Mouse (Mus musculus): Measurements from ENCODE around the gene Gm47841. TPM values are rescaled to one million over a fixed set of nuclear protein-coding genes. Genes with fewer than 3 reads are reported as not detected.

Gene Gm47841
- polyA plus RNA-seq, 1 experiment from 2014 or later: 0.14 TPM

DNA sequence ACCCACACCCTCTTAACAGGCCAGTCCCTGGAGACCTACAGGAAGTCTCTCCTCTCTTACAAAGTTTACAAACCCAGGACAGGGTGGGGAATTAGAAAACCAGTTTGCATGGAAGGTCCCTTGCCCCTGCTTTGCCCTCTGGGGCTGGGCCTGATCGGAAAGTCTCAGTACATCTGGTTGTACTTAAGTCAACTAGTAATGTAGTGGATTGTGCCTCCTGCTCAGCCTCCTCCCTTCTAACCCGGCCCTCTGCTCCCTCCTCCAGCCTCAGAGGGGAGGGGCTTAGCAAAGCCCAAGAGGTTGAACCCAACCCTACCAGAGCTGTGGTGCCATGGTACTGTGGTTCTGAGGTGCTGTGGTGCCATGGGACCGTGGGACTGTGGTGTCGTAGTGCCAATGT lies 35.0 kb upstream of the Gm47841 start:
- H3K9me3 ChIP-seq (replicated peaks): no peaks in the 10 kb centered on the region
- no peak for ATAC-seq (ENCODE audit: low FRiP score)

DNA sequence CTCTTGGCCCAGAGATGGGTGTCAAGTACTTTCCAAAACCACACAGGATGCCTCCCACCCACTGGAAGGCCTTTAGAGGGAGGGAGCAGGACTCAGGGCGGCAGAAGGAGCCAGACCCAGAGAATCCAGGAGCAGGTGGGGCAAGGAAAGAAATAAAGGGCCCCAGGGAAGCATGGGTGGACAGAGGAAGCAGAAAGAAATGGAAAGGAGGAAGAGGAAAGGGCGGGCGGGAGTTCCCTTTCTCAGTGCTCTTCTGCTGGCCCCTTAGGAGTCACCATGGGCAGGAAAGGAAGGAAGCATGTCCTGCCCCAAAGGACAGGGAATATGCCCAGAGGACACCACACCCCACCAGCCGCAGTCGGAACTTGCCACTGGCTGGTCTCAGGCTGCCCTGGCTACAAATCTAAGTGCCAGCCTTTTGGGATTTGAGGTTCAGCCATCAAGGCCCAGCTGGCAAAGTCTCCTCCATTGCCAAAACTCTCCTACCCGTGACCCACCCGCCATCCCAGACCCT lies 33.9 kb upstream of the Gm47841 start:
- Histone ChIP-seq H3K27me3 (replicated peaks) (no peaks in the 10 kb centered on the region; the same call in 1 of the 2 replicates), H3K4me2 (no peak overlapping the region), H3K4me3 (replicated peaks) (no peak overlapping the region), H3K27ac (replicated peaks) (no peak overlapping the region), H3K36me3 (no peaks in the 10 kb centered on the region), H3K9me3 (replicated peaks) (no peaks in the 10 kb centered on the region), H3K9ac (replicated peaks) (no peak overlapping the region), H3K4me1 (peaks cover 39% of the 10 kb centered on the region)
- WGBS: 57% methylated on average over 7 of the region's 7 CpGs
- no peak for ATAC-seq (ENCODE audit: low FRiP score)

More for the DNA sequence above, 35.0 kb upstream of the Gm47841 start:
- H3K36me3 ChIP-seq: no peaks in the 10 kb centered on the region
- H3K27ac ChIP-seq (replicated peaks): no peak overlapping the region
- no peak overlapping the region for H3K4me3 ChIP-seq (replicated peaks)
- 57% methylated on average over 4 of the region's 4 CpGs for WGBS
- no peak overlapping the region for H3K9ac ChIP-seq (replicated peaks)
- H3K27me3 ChIP-seq (replicated peaks): no peaks in the 10 kb centered on the region; the same call in 1 of the 2 replicates
- H3K4me2 ChIP-seq: no peak overlapping the region
- peaks cover 29% of the 10 kb centered on the region for H3K4me1 ChIP-seq

DNA sequence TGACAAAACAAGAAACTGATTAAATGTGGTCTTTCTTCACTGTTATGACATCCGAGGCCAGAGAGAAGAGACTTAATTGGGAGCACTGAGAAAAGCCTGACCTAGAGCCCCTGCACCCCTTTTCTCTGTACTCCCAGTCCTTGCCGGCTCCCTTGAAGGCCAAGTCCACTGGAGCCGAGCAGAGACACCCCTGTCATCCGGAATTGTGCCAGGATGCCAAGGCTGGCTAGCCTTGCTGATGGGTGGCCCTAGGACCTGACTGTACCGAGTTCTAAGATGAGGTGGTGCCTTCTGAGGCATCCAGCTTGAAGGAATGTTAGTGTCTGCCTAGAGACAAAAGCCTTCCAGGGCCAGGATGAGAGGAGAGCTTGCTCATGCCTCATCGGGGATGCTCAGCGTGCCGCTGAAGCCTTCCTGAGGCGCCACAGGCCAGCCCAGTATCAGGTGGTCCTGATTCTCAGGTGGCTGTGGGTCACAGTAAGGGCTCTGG lies 32.9 kb upstream of the Gm47841 start:
- Histone ChIP-seq H3K9ac (replicated peaks) (no peak overlapping the region; the same call in 1 of the 2 replicates), H3K4me1 (peaks cover 50% of the 10 kb centered on the region), H3K27ac (replicated peaks) (no peak overlapping the region), H3K36me3 (no peaks in the 10 kb centered on the region), H3K27me3 (replicated peaks) (no peaks in the 10 kb centered on the region; the same call in 1 of the 2 replicates), H3K9me3 (replicated peaks) (no peaks in the 10 kb centered on the region), H3K4me3 (replicated peaks) (no peak overlapping the region), H3K4me2 (no peak overlapping the region)
- 82% methylated on average over 9 of the region's 9 CpGs for WGBS
- ATAC-seq (ENCODE audit: low FRiP score): no peak

DNA sequence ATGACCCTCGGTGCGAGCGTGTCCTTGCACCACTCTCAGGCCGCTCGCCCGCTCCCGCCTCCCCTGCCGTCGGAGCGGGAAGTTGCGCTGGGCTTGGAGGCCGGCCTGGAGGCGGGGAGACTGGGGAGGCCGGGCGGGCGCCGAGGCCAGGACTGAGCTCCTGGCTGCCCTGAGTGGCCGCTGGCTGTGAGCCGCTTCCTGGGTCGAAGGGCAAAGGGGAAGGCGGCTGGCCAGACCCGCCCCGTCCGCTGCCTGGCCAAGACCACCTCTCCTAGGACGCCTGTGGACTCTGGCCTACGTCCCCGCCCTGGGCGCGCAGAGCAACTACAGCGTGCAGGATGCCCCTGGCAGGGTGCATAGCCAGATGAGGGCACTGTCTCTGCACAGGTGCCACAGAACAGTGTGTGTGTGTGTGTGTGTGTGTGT lies 31.5 kb upstream of the Gm47841 start:
- ATAC-seq (ENCODE audit: low FRiP score): peak; percentile 57
- H3K27ac ChIP-seq (replicated peaks): peak overlapping the region; percentile 87
- WGBS: 1% methylated on average over 30 of the region's 30 CpGs

DNA sequence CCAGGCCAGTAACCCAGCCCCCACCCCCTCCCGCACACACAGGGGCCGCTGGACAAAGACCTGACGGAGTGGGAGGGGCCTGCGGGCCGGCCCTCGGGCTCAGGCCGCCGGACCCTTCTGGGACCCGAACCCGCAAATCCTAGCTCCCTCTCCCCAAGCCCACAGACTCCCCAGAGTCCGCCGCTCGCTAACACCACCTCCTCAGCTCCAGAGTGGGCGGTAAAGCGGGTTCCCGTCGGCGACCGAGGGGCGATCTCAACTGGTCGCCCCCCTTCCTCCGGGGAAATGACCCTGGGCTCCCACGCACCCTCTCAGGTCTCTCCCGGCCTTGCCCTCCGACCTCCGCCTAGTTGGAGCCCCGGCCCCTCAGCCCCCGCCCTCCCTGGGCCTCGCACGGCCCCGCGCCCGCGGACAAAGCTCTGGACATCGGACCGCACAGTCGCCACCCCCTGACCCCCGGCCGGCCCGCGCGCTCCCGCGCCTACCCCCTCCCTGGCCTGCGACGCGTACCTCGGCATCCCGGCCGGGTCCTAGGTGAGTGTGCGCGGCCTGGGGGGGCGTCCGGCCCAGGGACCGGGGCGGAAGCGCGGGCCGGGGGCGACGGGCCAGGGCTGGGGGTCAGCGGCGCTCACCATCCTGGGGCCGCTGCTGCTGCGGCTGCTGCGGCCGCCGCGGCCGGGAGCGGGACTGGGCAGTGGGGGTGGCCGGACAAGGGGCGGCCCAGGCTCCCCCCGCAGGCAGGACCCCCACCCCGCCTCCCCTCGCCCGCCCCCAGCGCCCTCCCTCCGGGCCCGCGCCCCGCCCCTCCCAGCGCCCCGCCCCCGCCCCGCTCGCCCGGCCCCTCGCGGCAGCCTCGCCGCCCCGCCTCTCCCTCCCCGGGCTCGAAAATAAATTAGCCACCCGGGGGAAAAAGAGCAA lies 30.9 kb upstream of the Gm47841 start, which contains the start of gene Fignl2:
TSS of gene Fignl2 (minus strand) at position 755 of the 918 bp plus-strand sequence.
- H3K4me1 ChIP-seq: peaks cover 57% of the 10 kb centered on the region
- H3K9me3 ChIP-seq (replicated peaks): no peaks in the 10 kb centered on the region
- H3K36me3 ChIP-seq: no peaks in the 10 kb centered on the region
- ATAC-seq (ENCODE audit: low FRiP score): peak; percentile 26; the same call in 1 of the 2 replicates
- H3K9ac ChIP-seq (replicated peaks): peak within 1 kb of the TSS; percentile 61
- peak within 1 kb of the TSS; percentile 77 for H3K4me2 ChIP-seq
- WGBS: 1% methylated on average over 48 of the region's 96 CpGs
- H3K27ac ChIP-seq (replicated peaks): peak within 1 kb of the TSS; percentile 87
- H3K4me3 ChIP-seq (replicated peaks): peak within 1 kb of the TSS; percentile 66
- no peaks in the 10 kb centered on the region; the same call in 1 of the 2 replicates for H3K27me3 ChIP-seq (replicated peaks)

More for the DNA sequence above, 31.5 kb upstream of the Gm47841 start:
- Histone ChIP-seq H3K4me3 (replicated peaks) (peak overlapping the region; percentile 66), H3K4me2 (peak overlapping the region; percentile 77), H3K9me3 (replicated peaks) (no peaks in the 10 kb centered on the region), H3K9ac (replicated peaks) (peak overlapping the region; percentile 61), H3K36me3 (no peaks in the 10 kb centered on the region), H3K27me3 (replicated peaks) (no peaks in the 10 kb centered on the region; the same call in 1 of the 2 replicates), H3K4me1 (peaks cover 57% of the 10 kb centered on the region)

DNA sequence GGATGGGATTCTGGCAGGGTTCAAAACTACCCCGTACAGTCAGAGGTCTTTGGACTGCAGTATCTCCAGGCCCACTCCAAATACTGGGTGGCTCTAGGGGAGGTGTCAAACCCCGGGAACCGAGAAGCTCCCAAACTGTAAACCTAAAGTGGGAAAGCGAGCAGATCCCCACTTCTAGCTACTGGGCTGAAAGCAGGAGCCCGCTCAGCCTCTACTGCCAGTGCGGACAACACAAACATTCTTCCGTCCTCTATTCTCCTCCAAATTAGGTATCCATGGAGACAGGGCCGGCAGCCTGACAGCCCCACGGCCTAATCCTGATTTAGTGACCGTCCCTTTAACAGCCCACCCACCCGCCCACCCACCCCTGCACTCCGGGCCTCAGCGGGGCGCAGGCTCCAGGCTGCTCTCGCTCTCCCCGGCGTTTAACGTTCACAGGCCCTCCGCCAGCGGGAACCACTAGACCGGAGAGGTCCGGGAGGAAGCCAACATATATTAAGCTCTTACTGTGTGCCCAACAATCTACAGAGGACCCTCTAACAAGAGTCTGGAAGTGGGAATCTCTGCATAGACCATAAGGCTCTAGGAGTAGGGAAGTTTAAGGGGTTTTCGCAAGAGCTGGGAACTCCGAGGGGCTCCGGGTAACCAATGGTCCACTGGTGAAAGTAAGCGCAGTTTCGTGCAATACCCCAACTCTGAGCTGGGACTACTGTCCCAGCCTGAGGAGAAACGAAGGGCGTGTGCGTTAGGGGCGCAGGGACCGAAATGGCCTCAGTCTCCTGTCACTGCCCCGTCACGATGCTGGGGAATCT lies 30.0 kb upstream of the Gm47841 start:
- H3K27me3 ChIP-seq (replicated peaks): no peaks in the 10 kb centered on the region; the same call in 1 of the 2 replicates
- no peaks in the 10 kb centered on the region for H3K36me3 ChIP-seq
- ATAC-seq (ENCODE audit: low FRiP score): peak; percentile 29
- H3K9ac ChIP-seq (replicated peaks): peak overlapping the region; percentile 61
- H3K4me1 ChIP-seq: peaks cover 57% of the 10 kb centered on the region
- peak overlapping the region; percentile 87 for H3K27ac ChIP-seq (replicated peaks)
- no peaks in the 10 kb centered on the region for H3K9me3 ChIP-seq (replicated peaks)
- WGBS: 2% methylated on average over 34 of the region's 34 CpGs
- H3K4me3 ChIP-seq (replicated peaks): peak overlapping the region; percentile 66
- peak overlapping the region; percentile 77 for H3K4me2 ChIP-seq

DNA sequence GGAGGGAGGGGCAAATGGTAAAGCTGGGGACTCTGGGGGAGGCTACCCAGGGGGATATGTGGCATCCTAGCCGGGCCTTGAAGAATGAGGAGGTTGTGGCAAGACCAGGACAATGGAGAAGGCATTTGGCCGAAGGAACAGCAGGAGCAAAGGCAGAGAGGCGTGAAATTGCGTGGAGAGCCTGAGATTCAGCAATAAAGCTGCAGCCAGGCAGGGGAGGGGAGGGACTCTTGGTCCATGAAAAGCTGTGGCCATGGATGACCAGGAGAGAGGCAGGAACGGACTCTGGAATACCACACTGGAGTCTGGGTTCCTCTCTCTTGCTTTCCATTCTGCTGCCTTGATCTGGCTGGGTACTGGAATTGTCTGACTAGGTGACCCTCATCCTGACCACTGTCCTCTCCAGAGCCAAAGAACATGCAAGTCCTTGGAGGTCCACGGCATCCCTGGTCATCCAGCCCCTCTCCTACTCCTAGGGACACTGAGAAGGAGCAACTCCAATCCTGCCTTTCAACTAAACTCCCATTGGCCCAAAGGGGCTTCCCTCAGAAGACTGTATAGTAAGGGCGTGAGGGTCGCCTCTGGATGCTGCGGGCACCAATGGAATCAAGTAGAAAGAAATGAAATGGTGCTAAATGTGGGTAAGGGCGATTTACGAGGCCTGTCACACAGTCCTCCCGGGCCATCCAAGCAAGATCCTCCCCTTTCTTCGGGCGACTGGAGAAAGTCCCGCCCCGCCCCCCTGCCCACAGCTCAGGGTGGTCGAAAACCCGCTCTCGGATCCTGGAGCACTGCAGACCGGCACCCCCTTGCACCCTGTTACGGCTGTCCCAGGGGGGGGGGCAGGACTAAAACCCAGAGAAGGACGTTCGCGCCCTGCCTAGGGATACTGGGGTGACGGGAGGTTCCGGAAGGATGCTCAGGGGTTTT lies 29.1 kb upstream of the Gm47841 start:
- Histone ChIP-seq H3K4me2 (peak overlapping the region; percentile 77), H3K4me1 (peaks cover 62% of the 10 kb centered on the region), H3K4me3 (replicated peaks) (peak overlapping the region; percentile 66), H3K27me3 (replicated peaks) (no peaks in the 10 kb centered on the region), H3K36me3 (no peaks in the 10 kb centered on the region), H3K9ac (replicated peaks) (peak overlapping the region; percentile 61), H3K9me3 (replicated peaks) (no peaks in the 10 kb centered on the region), H3K27ac (replicated peaks) (peak overlapping the region; percentile 87)
- 4% methylated on average over 24 of the region's 26 CpGs for WGBS
- peak; percentile 53 for ATAC-seq (ENCODE audit: low FRiP score)

DNA sequence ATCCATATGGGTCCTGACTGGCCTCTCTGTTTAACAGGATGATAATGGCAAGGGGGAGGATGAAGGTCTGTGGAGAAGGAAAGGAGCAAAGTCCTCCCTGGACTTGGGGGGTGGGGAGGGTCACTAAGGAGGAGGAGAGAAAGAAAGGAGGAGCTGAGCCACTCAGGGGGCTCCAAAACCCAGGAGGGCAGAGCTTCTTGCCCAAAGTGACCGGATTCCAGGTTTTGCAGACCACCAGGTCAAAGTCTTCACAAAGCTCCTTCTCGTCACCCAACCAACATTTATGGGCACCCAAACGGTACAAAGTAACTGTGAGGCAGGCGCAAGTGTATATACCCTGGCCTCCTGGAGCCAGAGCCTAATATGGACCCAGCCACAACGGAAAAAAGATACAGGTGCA lies 28.5 kb upstream of the Gm47841 start:
- peak overlapping the region; percentile 66 for H3K4me3 ChIP-seq (replicated peaks)
- H3K27me3 ChIP-seq (replicated peaks): no peaks in the 10 kb centered on the region
- no peaks in the 10 kb centered on the region for H3K36me3 ChIP-seq
- no peaks in the 10 kb centered on the region for H3K9me3 ChIP-seq (replicated peaks)
- H3K4me1 ChIP-seq: peaks cover 61% of the 10 kb centered on the region
- peak overlapping the region; percentile 61 for H3K9ac ChIP-seq (replicated peaks)
- ATAC-seq (ENCODE audit: low FRiP score): no peak
- peak overlapping the region; percentile 77 for H3K4me2 ChIP-seq
- H3K27ac ChIP-seq (replicated peaks): peak overlapping the region; percentile 87
- 28% methylated on average over 5 of the region's 5 CpGs for WGBS

DNA sequence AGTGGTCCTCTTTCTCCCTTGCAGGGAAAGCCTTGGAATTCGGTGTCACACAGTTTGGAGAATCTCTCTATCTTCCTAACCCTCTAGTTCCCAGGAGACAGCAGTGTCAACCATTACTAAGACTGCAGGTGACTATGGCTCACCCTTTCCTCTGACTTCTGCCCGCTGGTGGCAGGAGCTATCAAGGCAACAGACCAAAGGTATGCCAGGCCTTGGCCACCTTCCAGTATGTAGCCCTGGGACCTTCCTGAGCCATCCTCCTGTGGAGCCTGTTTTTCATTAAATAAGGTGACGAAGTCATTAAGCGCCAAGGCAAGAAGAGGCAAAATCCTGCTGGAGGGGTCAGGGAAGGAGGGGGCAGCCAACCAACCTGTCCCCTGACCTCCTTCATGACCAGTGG lies 28.0 kb upstream of the Gm47841 start:
- H3K9me3 ChIP-seq (replicated peaks): no peaks in the 10 kb centered on the region
- no peaks in the 10 kb centered on the region for H3K36me3 ChIP-seq
- H3K9ac ChIP-seq (replicated peaks): no peak overlapping the region
- 72% methylated on average over 4 of the region's 4 CpGs for WGBS
- peak overlapping the region; percentile 77 for H3K4me2 ChIP-seq
- peak overlapping the region; percentile 87; the same call in 1 of the 2 replicates for H3K27ac ChIP-seq (replicated peaks)
- H3K4me3 ChIP-seq (replicated peaks): no peak overlapping the region
- H3K27me3 ChIP-seq (replicated peaks): no peaks in the 10 kb centered on the region
- H3K4me1 ChIP-seq: peaks cover 63% of the 10 kb centered on the region
- no peak for ATAC-seq (ENCODE audit: low FRiP score)

DNA sequence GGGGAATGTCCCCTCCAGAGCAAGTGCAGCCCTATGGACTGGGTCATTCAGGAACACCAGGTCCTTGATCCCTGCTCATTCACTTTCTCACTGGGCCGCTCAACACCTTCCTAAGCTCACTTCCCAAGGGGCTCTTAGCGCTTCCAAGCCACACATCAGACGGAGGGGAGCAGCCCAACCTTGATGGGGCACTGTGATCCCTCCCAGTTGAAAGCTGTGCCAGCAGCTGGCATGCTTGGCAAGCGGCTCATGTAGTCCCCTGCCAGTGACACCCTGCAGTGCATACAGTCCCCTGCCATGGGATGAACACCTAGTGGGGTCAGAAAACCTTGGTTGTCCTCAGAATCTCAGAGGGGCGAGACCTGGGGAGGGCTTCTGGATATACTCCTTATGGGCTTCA lies 26.9 kb upstream of the Gm47841 start:
- peaks cover 69% of the 10 kb centered on the region for H3K4me1 ChIP-seq
- no peaks in the 10 kb centered on the region for H3K36me3 ChIP-seq
- WGBS: 59% methylated on average over 5 of the region's 5 CpGs
- H3K27ac ChIP-seq (replicated peaks): no peak overlapping the region
- H3K4me2 ChIP-seq: no peak overlapping the region
- H3K9ac ChIP-seq (replicated peaks): no peak overlapping the region
- H3K27me3 ChIP-seq (replicated peaks): no peaks in the 10 kb centered on the region
- no peak overlapping the region for H3K4me3 ChIP-seq (replicated peaks)
- ATAC-seq (ENCODE audit: low FRiP score): no peak
- no peaks in the 10 kb centered on the region for H3K9me3 ChIP-seq (replicated peaks)

Data from neural tube, embryonic 15.5 days (tissue).